Mouse (Mus musculus) CD4-positive, CD25-positive, alpha-beta regulatory T cell, adult 2 months (primary cell): ENCODE measurements around the gene Gm11114.

Experiments used
- DNase-seq: peaks from one replicate; pipeline ENCODE4 v3.0.0-alpha.2; 2012; ENCODE audit warnings: low read depth, low spot score

Gm11114 gene

DNA sequence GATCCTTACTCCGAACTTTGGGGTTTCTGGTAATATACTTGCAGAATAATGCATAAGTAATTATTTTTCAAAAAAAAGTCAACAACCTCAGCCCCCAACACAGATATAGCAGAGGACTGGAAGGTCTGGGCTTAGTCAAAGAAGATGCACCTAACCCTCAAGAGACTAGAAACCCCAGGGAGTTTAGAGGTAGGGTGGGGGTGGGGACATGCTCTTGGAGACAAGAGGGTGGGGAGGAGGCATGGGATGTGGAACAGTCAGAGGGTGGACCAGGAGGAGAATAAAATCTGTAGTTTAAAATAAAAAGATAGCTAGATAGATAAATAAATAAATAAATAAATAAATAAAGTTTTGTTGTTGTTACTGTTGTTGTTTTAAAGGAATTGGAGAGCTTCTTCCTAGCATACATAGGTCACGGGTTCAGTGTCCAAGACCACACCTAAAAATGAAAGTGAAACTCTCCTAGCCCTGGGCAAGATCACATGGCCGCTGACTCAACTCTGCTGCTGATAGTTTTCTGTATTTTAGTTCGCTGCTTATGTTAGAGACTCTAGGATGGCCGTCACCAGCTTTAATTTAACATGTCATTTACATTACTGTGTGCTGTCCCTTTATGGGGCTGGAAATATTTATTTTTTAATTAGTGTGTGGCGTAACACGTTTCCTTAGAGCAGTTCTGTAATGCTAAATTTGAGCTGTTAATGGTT, 44.7 kb downstream of the Gm11114 start:
- DNase-seq = no peak
